In genomic region chr5:114922998-114923473, GRCm38 (mm10) we compare ENCODE assay signal across 8 mouse cellular contexts. TPM values are rescaled to one million over a fixed set of nuclear protein-coding genes. Genes with fewer than 3 reads are reported as not detected.
A peak's percentile ranks its signal among the peaks of the same experiment; 100 is the strongest.
DNase-seq lines count a peak whose midpoint lies in the region; ATAC-seq and TF ChIP-seq lines count a peak whose summit lies in the region.

Gene Oasl1, plus strand, starts transcription at chr5:114923240.

- H3K4me2 ChIP-seq in limb, embryonic 15.5 days, result peak within 1 kb of the TSS; percentile 54

- TF ChIP-seq POLR2A in thymus, adult 2 months (IDR thresholded peaks at IDR 0.05; ENCODE audit: control insufficient read depth, extremely low read depth, insufficient read depth, low read length, poor library complexity), result no peak

- H3K36me3 ChIP-seq in thymus, adult 2 months (ENCODE audit: control insufficient read depth, insufficient read depth, low read length), result no peaks in the 10 kb centered on the region
- no peaks in the 10 kb centered on the region for H3K36me3 ChIP-seq in erythroblast, embryonic 14.5 days (ENCODE audit: control insufficient read depth)
- no peaks in the 10 kb centered on the region for H3K36me3 ChIP-seq in limb, embryonic 15.5 days

- peaks cover 11% of the 10 kb centered on the region for H3K4me1 ChIP-seq in thymus, adult 2 months (replicated peaks; ENCODE audit: control insufficient read depth, insufficient read depth, low read length)
- H3K4me1 ChIP-seq in erythroblast, embryonic 14.5 days (ENCODE audit: control insufficient read depth), result peaks cover 9% of the 10 kb centered on the region
- peaks cover 14% of the 10 kb centered on the region for H3K4me1 ChIP-seq in limb, embryonic 15.5 days

- peak within 1 kb of the TSS; percentile 92 for H3K27ac ChIP-seq in thymus, adult 2 months (ENCODE audit: control insufficient read depth, insufficient read depth, low read length)
- no peak within 1 kb of the TSS for H3K27ac ChIP-seq in limb, embryonic 15.5 days

- WGBS in thymus, adult 2 months, result 10% methylated on average over 15 of the region's 15 CpGs
- 20% methylated on average over 15 of the region's 15 CpGs for WGBS in limb, embryonic 15.5 days

- TF ChIP-seq CTCF in thymus, adult 2 months (IDR thresholded peaks at IDR 0.05; ENCODE audit: borderline replicate concordance, control insufficient read depth, extremely low read depth, insufficient read depth, low read length, poor library complexity), result no peak

- no peak for ATAC-seq in limb, embryonic 15.5 days (ENCODE audit: insufficient number of reproducible peaks, low FRiP score, low TSS enrichment, low read depth)

- H3K4me3 ChIP-seq in thymus, adult 2 months (ENCODE audit: control insufficient read depth, insufficient read depth, low read length), result peak within 1 kb of the TSS; percentile 49
- peak within 1 kb of the TSS; percentile 34 for H3K4me3 ChIP-seq in erythroblast, embryonic 14.5 days (replicated peaks)
- H3K4me3 ChIP-seq in limb, embryonic 15.5 days, result peak within 1 kb of the TSS; percentile 28

- H3K27me3 ChIP-seq in thymus, adult 2 months (ENCODE audit: control insufficient read depth, insufficient read depth, low read length), result no peaks in the 10 kb centered on the region
- H3K27me3 ChIP-seq in erythroblast, embryonic 14.5 days (ENCODE audit: control insufficient read depth), result no peaks in the 10 kb centered on the region
- H3K27me3 ChIP-seq in limb, embryonic 15.5 days, result no peaks in the 10 kb centered on the region

- 0 out of 2 replicates have a peak within 1 kb of the TSS, but pooled peaks have one; percentile 4 for H3K9ac ChIP-seq in limb, embryonic 15.5 days

- H3K9me3 ChIP-seq in erythroblast, embryonic 14.5 days (ENCODE audit: control insufficient read depth, low read length), result peaks cover 2% of the 10 kb centered on the region; the same call in 1 of the 2 replicates
- H3K9me3 ChIP-seq in limb, embryonic 15.5 days, result no peaks in the 10 kb centered on the region

- DNase-seq in thymus, adult 2 months, result peak; percentile 26
- DNase-seq in thymus, postnatal 10 days (ENCODE audit: low spot score in 2 of 2), result no peak
- DNase-seq in heart, postnatal 4 days, result peak; percentile 59
- peak; percentile 79 for DNase-seq in naive thymus-derived CD4-positive, alpha-beta T cell, adult 2 months (ENCODE audit: low read depth)
- peak; percentile 31 to 40 for DNase-seq in thymus, postnatal 36 days
- no peak for DNase-seq in layer of hippocampus, postnatal 10 days (ENCODE audit: low spot score in 2 of 2)

RNA-seq across cellular contexts. Expression of gene Oasl1, which starts in this region (rescaled TPM):
- polyA plus RNA-seq in thymus, adult 2 months (2012; rRNA removed), result 20.1 and 20.7 TPM in 2 replicates
- not detected in 2 replicates for polyA plus RNA-seq in erythroblast, embryonic 14.5 days (2012)
- under 1 TPM in 1 of 2 experiments, not detected in 1; 0.18 TPM for total RNA-seq in heart, postnatal 4 days (2021)
- polyA plus RNA-seq in limb, embryonic 15.5 days (2015; fragmentation: Nextera tagmentation; extraction: Ambion mirVana), result 0.66 and 1.1 TPM in 2 replicates
- total RNA-seq in layer of hippocampus, postnatal 10 days (2021), result under 1 TPM in 1 of 2 experiments, not detected in 1; 0.56 TPM

Comparison
In these comparisons a context has a peak if more than half of its experiments do, and no peak if none do; other contexts are left out.
1. RNA of gene Oasl1 (polyA plus RNA-seq): 20.1 to 20.7 TPM in thymus, adult 2 months; 0.66 to 1.1 TPM in limb, embryonic 15.5 days and not detected in erythroblast, embryonic 14.5 days; every median in the first group is over 10 times any median in the second.
2. DNase-seq: peak in thymus, adult 2 months (single experiment), naive thymus-derived CD4-positive, alpha-beta T cell, adult 2 months (single experiment) and thymus, postnatal 36 days (2 of 2); none in thymus, postnatal 10 days (0 of 2) and layer of hippocampus, postnatal 10 days (0 of 2).
3. Peak in DNase-seq in heart, postnatal 4 days; RNA of the gene not detected or under 1 TPM.
4. Peak in every context shown above with its lines, with median percentiles within 50 percentile points of each other: H3K4me3 ChIP-seq.